Mouse (Mus musculus) erythroblast, embryonic 14.5 days (primary cell): ENCODE data around the gene Slc17a4.

ENCODE experiments used
- GATA1 ChIP-seq: IDR thresholded peaks from 2 replicates; pipeline ENCODE4 v1.6.1; 2012; ENCODE audit warnings: low read length, inconsistent platforms, mixed read lengths
- TAL1 ChIP-seq: IDR thresholded peaks from 3 replicates; pipeline ENCODE4 v1.6.1; 2012; ENCODE audit warnings: low read length, inconsistent platforms, mixed read lengths

- TF ChIP-seq TAL1 (no peak), GATA1 (no peak)
Measured at GRCm38 (mm10) chr13:23892592-23893268, 22.1 kb downstream of the Slc17a4 start.
